Mouse (Mus musculus) bone marrow, adult 2 months (tissue): ENCODE results near the gene Sstr4.

Experiments
- CTCF ChIP-seq: fragments of 200-500 bp; IDR thresholded peaks from 2 replicates; pipeline ENCODE4 v1.5.1; 2011; ENCODE audit warnings: low read length, control low read depth; ENCODE audit not compliant: control insufficient read depth, insufficient read depth
- POLR2A ChIP-seq: fragments of 200-500 bp; IDR thresholded peaks from 2 replicates; pipeline ENCODE4 v1.6.1; 2011; ENCODE audit warnings: low read depth, mild to moderate bottlenecking, control low read depth, low read length, borderline replicate concordance; ENCODE audit not compliant: control insufficient read depth

GRCm38 (mm10) chr2:148432346-148432745 is 37.2 kb downstream of the Sstr4 start:
- TF ChIP-seq CTCF = no peak
- no peak for TF ChIP-seq POLR2A
